Mouse (Mus musculus): ENCODE measurements around the gene Wbp1l. TPM values are rescaled to one million over a fixed set of nuclear protein-coding genes. Genes with fewer than 3 reads are reported as not detected.

The Wbp1l gene
- total RNA-seq, 2 experiments from 2014 or later, result 122 to 123 TPM

- DNase-seq, result no peak
These were observed 32.8 kb downstream of the Wbp1l start for GRCm38 (mm10) chr19:46631637-46632036.

- no peak for DNase-seq
These were observed 36.9 kb downstream of the Wbp1l start for GRCm38 (mm10) chr19:46635766-46636165.

GRCm38 (mm10) chr19:46637598-46637997 lies 38.7 kb downstream of the Wbp1l start:
- DNase-seq, result no peak

GRCm38 (mm10) chr19:46639053-46639452 lies 40.2 kb downstream of the Wbp1l start:
- DNase-seq, result no peak

- DNase-seq, result no peak
These were observed 40.6 kb downstream of the Wbp1l start for GRCm38 (mm10) chr19:46639496-46639895.

- DNase-seq, result no peak
These were observed 41.9 kb downstream of the Wbp1l start for GRCm38 (mm10) chr19:46640780-46641179.

GRCm38 (mm10) chr19:46641420-46642085 lies 42.7 kb downstream of the Wbp1l start:
- peak; percentile 88 for DNase-seq

- peak; percentile 60 for DNase-seq
These were observed 43.4 kb downstream of the Wbp1l start for GRCm38 (mm10) chr19:46642136-46642753.

GRCm38 (mm10) chr19:46643236-46643635 lies 44.4 kb downstream of the Wbp1l start:
- no peak for DNase-seq

GRCm38 (mm10) chr19:46644343-46644792 lies 45.5 kb downstream of the Wbp1l start:
- no peak for DNase-seq

- DNase-seq, result peak; percentile 62
These were observed 46.1 kb downstream of the Wbp1l start for GRCm38 (mm10) chr19:46644793-46645602.

GRCm38 (mm10) chr19:46646041-46646481 lies 47.2 kb downstream of the Wbp1l start:
- peak; percentile 56 for DNase-seq

- no peak for DNase-seq
These were observed 48.4 kb downstream of the Wbp1l start for GRCm38 (mm10) chr19:46647254-46647653.

- no peak for DNase-seq
These were observed 49.0 kb downstream of the Wbp1l start for GRCm38 (mm10) chr19:46647850-46648249.

- no peak for DNase-seq
These were observed 49.7 kb downstream of the Wbp1l start for GRCm38 (mm10) chr19:46648565-46648964.

GRCm38 (mm10) chr19:46653188-46653587 lies 54.3 kb downstream of the Wbp1l start:
- no peak for DNase-seq

- no peak for DNase-seq
These were observed 54.8 kb downstream of the Wbp1l start for GRCm38 (mm10) chr19:46653616-46654235.

GRCm38 (mm10) chr19:46655626-46656025 lies 56.7 kb downstream of the Wbp1l start:
- no peak for DNase-seq

GRCm38 (mm10) chr19:46656151-46656840 lies 57.4 kb downstream of the Wbp1l start:
- no peak for DNase-seq

GRCm38 (mm10) chr19:46657339-46658020 lies 58.6 kb downstream of the Wbp1l start:
- DNase-seq, result no peak

- no peak for DNase-seq
These were observed 59.5 kb downstream of the Wbp1l start for GRCm38 (mm10) chr19:46658348-46658747.

Measured in adrenal gland, postnatal 10 days (tissue).